Mouse (Mus musculus): Measurements from ENCODE around the gene Sytl3. TPM values are rescaled to one million over a fixed set of nuclear protein-coding genes. Genes with fewer than 3 reads are reported as not detected.

Gene Sytl3
- polyA plus RNA-seq, 1 experiment from 2014 or later = 0.82 TPM

Other genes starting within 250 kb of the Sytl3 start
- 1,051 and 1,054 TPM in 2 replicates for gene Dynlt1b, start 229.0 kb upstream of the Sytl3 start, polyA plus RNA-seq (2015; fragmentation: Nextera tagmentation; extraction: Ambion mirVana)
- gene Dynlt1c, start 57.4 kb upstream of the Sytl3 start, polyA plus RNA-seq (2015; fragmentation: Nextera tagmentation; extraction: Ambion mirVana) = 61.5 and 73.2 TPM in 2 replicates
- 224 and 243 TPM in 2 replicates for gene Dynlt1f, start 3.2 kb upstream of the Sytl3 start, polyA plus RNA-seq (2015; fragmentation: Nextera tagmentation; extraction: Ambion mirVana)
- gene Ezr, start 123.7 kb downstream of the Sytl3 start, polyA plus RNA-seq (2015; fragmentation: Nextera tagmentation; extraction: Ambion mirVana) = 31.9 and 36.8 TPM in 2 replicates

Measured in midbrain, embryonic 16.5 days (tissue).